Mouse (Mus musculus) heart, adult 2 months (tissue): ENCODE measurements at regions not wholly inside any gene's neighbourhood (a gene's known extent, or its start where the extent isn't known, plus 50 kb on each side); places are given as distances from the start of the nearest gene placed in this dataset.

Experiments used
- DNase-seq, 2 experiments: peaks; one replicate each; pipeline ENCODE4 v3.0.0; 2021
- H3K27ac ChIP-seq: fragments of 200-600 bp; 2 replicates; pipeline ENCODE4 v1.8.1; 2022
- H3K27me3 ChIP-seq: fragments of 200-500 bp; 2 replicates; pipeline ENCODE4 v1.6.1; 2012; ENCODE audit warnings: mild to moderate bottlenecking, low read length, inconsistent platforms, mixed read lengths; ENCODE audit not compliant: control insufficient read depth, insufficient read depth
- H3K36me3 ChIP-seq: fragments of 200-500 bp; 2 replicates; pipeline ENCODE4 v1.6.1; 2012; ENCODE audit warnings: low read length, inconsistent platforms; ENCODE audit not compliant: control insufficient read depth, insufficient read depth
- H3K4me1 ChIP-seq: fragments of 200-500 bp; 2 replicates; pipeline ENCODE4 v1.6.1; 2011; ENCODE audit warnings: low read length; ENCODE audit not compliant: control insufficient read depth, insufficient read depth
- H3K4me3 ChIP-seq: fragments of 200-600 bp; 2 replicates; pipeline ENCODE4 v1.8.1; 2022
- H3K79me2 ChIP-seq: fragments of 200-500 bp; replicated peaks from 2 replicates; pipeline ENCODE4 v1.6.1; 2012; ENCODE audit warnings: mild to moderate bottlenecking, inconsistent platforms, low read length, moderate library complexity, mixed read lengths; ENCODE audit not compliant: control insufficient read depth, insufficient read depth
- H3K9ac ChIP-seq: fragments of 200-500 bp; 2 replicates; pipeline ENCODE4 v1.6.1; 2012; ENCODE audit warnings: low read depth, mild to moderate bottlenecking, control low read depth, inconsistent platforms, low read length, mixed read lengths
- CTCF ChIP-seq: fragments of 200-600 bp; IDR thresholded peaks from 2 replicates; pipeline ENCODE4 v1.8.1; 2022; ENCODE audit warnings: antibody characterized with exemption, mild to moderate bottlenecking, moderate library complexity
- EP300 ChIP-seq: fragments of 200-500 bp; IDR thresholded peaks from 2 replicates; pipeline ENCODE4 v1.6.1; 2011; ENCODE audit warnings: low read depth, low read length, control low read depth; ENCODE audit not compliant: insufficient read depth
- POLR2A ChIP-seq: fragments of 200-500 bp; IDR thresholded peaks from 2 replicates; pipeline ENCODE4 v1.6.1; 2011; ENCODE audit warnings: mild to moderate bottlenecking, low read depth, low read length, control low read depth; ENCODE audit not compliant: insufficient read depth
- WGBS: fragments of 180-500 bp; shearing (Covaris S2); methylation state at CpG from one replicate; pipeline ENCODE4 v1.1.7; 2018; 5-methylcytosine and 5-hydroxymethylcytosine counted together
- intact Hi-C: fragments of 180-260 bp; cut with DNase I; formaldehyde crosslinking; loops from one replicate; pipeline ENCODE4 v1.15.1; 2025

GRCm38 (mm10) chr6:50809669-50809983, 155.4 kb upstream of the Npvf start:
- Histone ChIP-seq H3K4me1 (no peaks in the 10 kb centered on the region; the same call in 1 of the 2 replicates), H3K79me2 (no peaks in the 10 kb centered on the region), H3K36me3 (no peaks in the 10 kb centered on the region), H3K27me3 (no peaks in the 10 kb centered on the region), H3K27ac (no peak overlapping the region), H3K9ac (no peak overlapping the region), H3K4me3 (no peak overlapping the region)
- DNase-seq, result no peak
- WGBS, result 35% methylated on average over 4 of the region's 4 CpGs
- intact Hi-C loops, result loop anchor here (1.0 to 10.0 kb wide), 2 partner anchors 225 to 359 kb away; no protein-coding TSS in a partner anchor
- TF ChIP-seq POLR2A (no peak), EP300 (no peak), CTCF (no peak)

GRCm38 (mm10) chr6:50814936-50815500, 160.8 kb upstream of the Npvf start:
- no peak for DNase-seq
- H3K4me3 ChIP-seq, result no peak overlapping the region
- H3K9ac ChIP-seq, result no peak overlapping the region
- intact Hi-C loops, result no loop called here
- H3K4me1 ChIP-seq, result no peaks in the 10 kb centered on the region
- WGBS, result 81% methylated on average over 10 of the region's 10 CpGs
- H3K36me3 ChIP-seq, result no peaks in the 10 kb centered on the region
- H3K79me2 ChIP-seq, result no peaks in the 10 kb centered on the region
- no peak overlapping the region for H3K27ac ChIP-seq
- TF ChIP-seq EP300 (no peak), POLR2A (no peak), CTCF (no peak)
- no peaks in the 10 kb centered on the region for H3K27me3 ChIP-seq

- H3K4me1 ChIP-seq, result no peaks in the 10 kb centered on the region
- WGBS, result 55% methylated on average over 8 of the region's 8 CpGs
- intact Hi-C loops, result no loop called here
These were observed 161.3 kb upstream of the Npvf start for GRCm38 (mm10) chr6:50815579-50815978.

GRCm38 (mm10) chr6:50817430-50817829, 163.2 kb upstream of the Npvf start:
- intact Hi-C loops, result no loop called here
- no peak for DNase-seq
- Histone ChIP-seq H3K9ac (no peak overlapping the region), H3K36me3 (no peaks in the 10 kb centered on the region), H3K4me3 (no peak overlapping the region), H3K27ac (no peak overlapping the region), H3K4me1 (no peaks in the 10 kb centered on the region), H3K27me3 (no peaks in the 10 kb centered on the region), H3K79me2 (no peaks in the 10 kb centered on the region)
- no peak for TF ChIP-seq CTCF
- no peak for TF ChIP-seq POLR2A
- TF ChIP-seq EP300, result no peak
- WGBS, result 47% methylated on average over 10 of the region's 10 CpGs

More at GRCm38 (mm10) chr6:50815579-50815978, 161.3 kb upstream of the Npvf start:
- Histone ChIP-seq H3K27me3 (no peaks in the 10 kb centered on the region), H3K9ac (no peak overlapping the region), H3K27ac (no peak overlapping the region), H3K36me3 (no peaks in the 10 kb centered on the region), H3K79me2 (no peaks in the 10 kb centered on the region), H3K4me3 (no peak overlapping the region)
- no peak for DNase-seq
- TF ChIP-seq POLR2A (no peak), CTCF (no peak), EP300 (no peak)

- Histone ChIP-seq H3K4me3 (no peak overlapping the region), H3K9ac (no peak overlapping the region), H3K27me3 (no peaks in the 10 kb centered on the region; the same call in 1 of the 2 replicates), H3K27ac (no peak overlapping the region), H3K36me3 (no peaks in the 10 kb centered on the region), H3K4me1 (no peaks in the 10 kb centered on the region; the same call in 1 of the 2 replicates), H3K79me2 (no peaks in the 10 kb centered on the region)
- TF ChIP-seq POLR2A, result no peak
- TF ChIP-seq EP300, result no peak
- TF ChIP-seq CTCF, result no peak
- intact Hi-C loops, result no loop called here
- DNase-seq, result no peak
- WGBS, result 91% methylated on average over 5 of the region's 5 CpGs
These were observed 164.2 kb upstream of the Npvf start for GRCm38 (mm10) chr6:50818433-50818832.

- Histone ChIP-seq H3K4me1 (no peaks in the 10 kb centered on the region; the same call in 1 of the 2 replicates), H3K27me3 (no peaks in the 10 kb centered on the region; the same call in 1 of the 2 replicates), H3K36me3 (no peaks in the 10 kb centered on the region), H3K4me3 (no peak overlapping the region), H3K9ac (no peak overlapping the region), H3K27ac (no peak overlapping the region), H3K79me2 (no peaks in the 10 kb centered on the region)
- 71% methylated on average over 10 of the region's 10 CpGs for WGBS
- intact Hi-C loops, result no loop called here
- no peak for DNase-seq
- TF ChIP-seq EP300, result no peak
- no peak for TF ChIP-seq CTCF
- no peak for TF ChIP-seq POLR2A
These were observed 164.8 kb upstream of the Npvf start for GRCm38 (mm10) chr6:50818891-50819541.
